Mouse (Mus musculus) common myeloid progenitor, adult 5-6 weeks (primary cell): ENCODE measurements at regions not wholly inside any gene's neighbourhood (a gene's known extent, or its start where the extent isn't known, plus 50 kb on each side); places are given as distances from the start of the nearest gene placed in this dataset.
"Not testable (repeated sequence)": the region's sequence is repeated elsewhere in the genome, so short reads cannot be mapped to it uniquely, and the experiment has no call there.

Experiments
- ATAC-seq: replicated peaks from 2 replicates; pipeline ENCODE4 v1.8.0; 2016; ENCODE audit warnings: low read depth, mild to moderate bottlenecking, moderate TSS enrichment, inconsistent platforms; ENCODE audit not compliant: poor library complexity, severe bottlenecking

DNA sequence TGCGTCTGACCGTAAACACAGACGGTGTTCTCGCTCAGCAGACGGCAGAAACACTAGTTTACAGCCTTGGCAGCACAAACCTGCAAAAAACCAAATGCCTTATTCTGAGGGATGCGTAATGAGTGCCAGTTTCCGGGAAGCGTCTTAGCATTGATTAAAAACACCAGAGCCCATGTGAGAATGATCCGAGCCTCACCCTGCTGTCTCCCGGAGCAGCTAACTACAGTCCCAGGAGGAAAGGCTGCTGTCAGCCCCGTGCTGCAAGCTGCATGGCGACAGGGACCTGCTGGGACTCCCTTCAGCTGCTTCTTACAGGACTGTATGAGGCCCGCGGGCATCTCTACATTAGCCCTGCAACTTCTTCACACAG is 189.7 kb downstream of the Med10 start:
- ATAC-seq, result no peak

- no peak for ATAC-seq
These were observed 201.4 kb downstream of the Med10 start for GRCm38 (mm10) chr13:70003591-70003990.

- ATAC-seq, result no peak
These were observed 209.9 kb downstream of the Med10 start for GRCm38 (mm10) chr13:70012123-70012522.

- no peak for ATAC-seq
These were observed 213.0 kb downstream of the Med10 start for GRCm38 (mm10) chr13:70015183-70015582.

DNA sequence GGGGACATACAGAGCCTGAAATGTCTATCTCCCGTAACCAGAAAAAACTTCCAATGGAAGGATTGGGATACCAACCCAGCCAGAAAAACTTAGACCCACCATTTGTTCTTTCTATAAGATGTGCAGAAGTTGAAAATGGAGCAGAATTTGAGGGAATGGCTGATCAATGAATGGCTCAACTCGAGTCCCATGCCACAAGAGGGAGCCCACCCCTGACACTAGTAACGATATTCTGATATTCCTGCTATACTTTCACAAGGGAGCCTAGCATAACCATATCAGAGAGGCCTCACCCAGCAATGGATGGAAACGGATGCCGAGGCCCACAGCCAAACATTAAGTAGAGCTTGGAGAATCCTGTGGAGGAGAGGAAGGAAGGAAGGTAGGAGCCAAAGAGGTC is 215.3 kb downstream of the Med10 start:
- no peak for ATAC-seq

GRCm38 (mm10) chr13:70019999-70020838 is 218.0 kb downstream of the Med10 start:
- no peak for ATAC-seq

DNA sequence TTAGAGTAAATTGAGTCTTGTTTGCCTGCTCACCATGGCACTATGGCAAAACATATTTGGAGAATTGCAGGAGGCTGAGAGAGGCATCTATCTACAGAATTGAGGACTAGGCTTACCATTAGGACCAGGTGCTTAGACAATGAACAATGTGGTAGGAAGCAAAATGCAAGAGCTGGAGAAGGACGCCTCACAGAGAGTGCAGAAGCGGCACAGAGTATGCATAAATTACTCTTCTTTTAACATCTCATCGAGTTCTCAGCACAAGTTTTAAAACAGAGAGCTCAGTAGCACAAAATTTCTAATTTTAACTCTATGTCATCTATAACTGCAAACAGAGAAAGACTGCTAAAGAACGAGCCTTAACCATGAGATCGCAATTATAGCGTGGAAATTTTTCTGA is 231.1 kb downstream of the Med10 start:
- no peak for ATAC-seq

DNA sequence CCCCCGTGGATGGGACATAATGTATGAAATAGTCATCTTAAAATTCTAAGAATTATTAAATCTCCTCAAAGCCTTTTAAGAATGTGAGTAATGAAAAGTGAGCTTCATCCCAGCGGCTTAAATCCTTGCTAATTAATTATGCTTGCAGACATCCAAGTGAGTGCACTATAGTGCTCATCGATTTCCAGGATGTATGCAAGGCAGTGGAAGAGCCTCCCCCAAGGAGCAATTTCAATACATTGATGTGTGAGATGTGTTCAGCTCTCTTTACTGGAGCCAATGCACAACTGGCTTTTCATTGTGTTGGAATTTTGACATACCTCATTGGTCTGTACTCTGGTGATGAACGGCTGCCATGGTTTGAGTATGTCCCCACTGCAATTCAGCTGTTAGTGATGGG is 231.6 kb downstream of the Med10 start:
- no peak for ATAC-seq

GRCm38 (mm10) chr13:70037985-70038667 is 235.9 kb downstream of the Med10 start:
- ATAC-seq, result no peak

- ATAC-seq, result no peak
These were observed 255.7 kb downstream of the Med10 start for GRCm38 (mm10) chr13:70057920-70058319.

GRCm38 (mm10) chr13:70061363-70061945 is 259.3 kb downstream of the Med10 start:
- no peak for ATAC-seq

- ATAC-seq, result no peak
These were observed 271.5 kb downstream of the Med10 start for GRCm38 (mm10) chr13:70073655-70074054.

DNA sequence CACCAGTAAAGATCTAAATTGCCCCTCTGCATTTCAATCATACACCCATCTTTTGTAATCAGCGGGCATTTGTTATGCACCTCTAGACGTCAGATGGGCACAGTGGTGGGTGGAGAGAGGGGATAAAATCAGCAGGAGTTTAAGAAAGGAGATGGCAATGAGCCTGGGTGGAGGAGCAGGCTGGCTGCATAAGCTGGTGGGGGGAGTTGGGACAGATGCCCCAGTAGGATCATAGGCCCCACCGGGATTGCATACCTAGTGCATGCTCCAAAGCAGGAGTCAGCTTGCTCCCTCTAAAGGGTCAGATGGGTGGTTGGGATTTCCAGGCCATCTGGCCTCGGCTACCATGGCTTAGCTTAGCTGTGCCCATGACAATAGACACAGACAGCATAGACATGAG is 273.2 kb downstream of the Med10 start:
- no peak for ATAC-seq

GRCm38 (mm10) chr13:70081108-70081507 is 278.9 kb downstream of the Med10 start:
- ATAC-seq, result no peak

- no peak for ATAC-seq
These were observed 290.7 kb downstream of the Med10 start for GRCm38 (mm10) chr13:70092886-70093285.

GRCm38 (mm10) chr13:70093970-70094369 is 291.8 kb downstream of the Med10 start:
- ATAC-seq, result no peak

GRCm38 (mm10) chr13:70096430-70097301 is 294.5 kb downstream of the Med10 start:
- ATAC-seq, result no peak

DNA sequence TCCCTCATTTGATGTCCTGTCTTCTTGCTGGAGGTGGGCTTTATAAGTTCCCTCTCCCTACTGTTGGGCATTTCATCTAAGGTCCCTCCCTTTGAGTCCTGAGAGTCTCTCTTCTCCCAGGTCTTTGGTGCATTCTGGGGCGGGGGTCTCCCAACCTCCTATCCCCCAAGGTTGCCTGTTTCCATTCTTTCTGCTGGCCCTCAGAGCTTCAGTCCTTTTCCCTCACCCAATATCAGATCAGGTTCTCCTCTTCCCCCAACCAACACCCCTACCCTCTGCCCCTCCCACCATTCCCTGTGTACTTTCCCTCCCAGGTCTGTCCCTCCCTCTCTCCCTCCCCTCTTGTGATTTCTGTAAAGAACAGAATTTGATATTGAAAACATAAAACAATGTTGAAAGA is 297.9 kb downstream of the Med10 start:
- not testable (repeated sequence) for ATAC-seq

- no peak for ATAC-seq
These were observed 300.8 kb downstream of the Med10 start for GRCm38 (mm10) chr13:70103021-70103420.

DNA sequence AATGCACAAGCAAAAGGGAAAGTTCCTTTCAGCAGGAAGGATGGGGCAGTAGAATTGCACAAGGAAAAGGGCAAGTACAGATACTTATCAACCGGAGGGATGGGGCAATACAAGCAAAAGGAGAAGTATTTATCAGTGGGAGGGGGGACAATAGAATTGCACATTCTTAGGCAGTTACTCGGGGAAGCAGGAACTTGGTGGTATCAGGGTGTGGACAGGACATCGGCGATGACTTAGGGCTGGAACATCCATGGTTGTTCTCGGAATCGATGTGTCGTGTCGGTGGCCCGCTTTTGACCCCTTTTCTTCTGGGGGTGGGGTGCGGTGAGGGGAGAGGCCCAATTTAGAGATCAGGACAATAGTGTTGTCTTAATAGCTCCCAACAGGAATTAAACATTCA is 301.3 kb downstream of the Med10 start:
- ATAC-seq, result not testable (repeated sequence)
